Mouse (Mus musculus): ENCODE data around the gene Hcn1. TPM values are rescaled to one million over a fixed set of nuclear protein-coding genes. Genes with fewer than 3 reads are reported as not detected.

The Hcn1 gene
- polyA plus RNA-seq, 2 experiments from 2014 or later, result 0.04 TPM; not detected in 1

- ATAC-seq, result no peak
Observed at GRCm38 (mm10) chr13:117705997-117706396, 103.9 kb downstream of the Hcn1 start.

- ATAC-seq, result no peak
Observed at GRCm38 (mm10) chr13:117706496-117706895, 104.4 kb downstream of the Hcn1 start.

GRCm38 (mm10) chr13:117706986-117707738 is 105.0 kb downstream of the Hcn1 start:
- ATAC-seq, result no peak

- ATAC-seq, result no peak
Observed at GRCm38 (mm10) chr13:117710811-117711210, 108.7 kb downstream of the Hcn1 start.

GRCm38 (mm10) chr13:117722090-117722489 is 120.0 kb downstream of the Hcn1 start:
- no peak for ATAC-seq

- ATAC-seq, result no peak
Observed at GRCm38 (mm10) chr13:117724083-117724482, 122.0 kb downstream of the Hcn1 start.

GRCm38 (mm10) chr13:117728393-117728792 is 126.3 kb downstream of the Hcn1 start:
- ATAC-seq, result no peak

- no peak for ATAC-seq
Observed at GRCm38 (mm10) chr13:117732738-117733137, 130.6 kb downstream of the Hcn1 start.

- no peak for ATAC-seq
Observed at GRCm38 (mm10) chr13:117744451-117744850, 142.3 kb downstream of the Hcn1 start.

GRCm38 (mm10) chr13:117745173-117745572 is 143.1 kb downstream of the Hcn1 start:
- no peak for ATAC-seq

- ATAC-seq, result no peak
Observed at GRCm38 (mm10) chr13:117765487-117765886, 163.4 kb downstream of the Hcn1 start.

GRCm38 (mm10) chr13:117785376-117785775 is 183.3 kb downstream of the Hcn1 start:
- no peak for ATAC-seq

- no peak for ATAC-seq
Observed at GRCm38 (mm10) chr13:117792861-117793260, 190.7 kb downstream of the Hcn1 start.

- no peak for ATAC-seq
Observed at GRCm38 (mm10) chr13:117801061-117801460, 198.9 kb downstream of the Hcn1 start.

GRCm38 (mm10) chr13:117827628-117828027 is 225.5 kb downstream of the Hcn1 start:
- no peak for ATAC-seq

- ATAC-seq, result no peak
Observed at GRCm38 (mm10) chr13:117836658-117837057, 234.5 kb downstream of the Hcn1 start.

GRCm38 (mm10) chr13:117838264-117838663 is 236.1 kb downstream of the Hcn1 start:
- ATAC-seq, result no peak

- ATAC-seq, result no peak
Observed at GRCm38 (mm10) chr13:117842366-117842765, 240.2 kb downstream of the Hcn1 start.

GRCm38 (mm10) chr13:117847290-117847689 is 245.2 kb downstream of the Hcn1 start:
- ATAC-seq, result no peak

GRCm38 (mm10) chr13:117848757-117849156 is 246.6 kb downstream of the Hcn1 start:
- ATAC-seq, result no peak

- no peak for ATAC-seq
Observed at GRCm38 (mm10) chr13:117851954-117852710, 250.0 kb downstream of the Hcn1 start.

GRCm38 (mm10) chr13:117852711-117853051 is 250.6 kb downstream of the Hcn1 start:
- ATAC-seq, result no peak

GRCm38 (mm10) chr13:117858416-117858815 is 256.3 kb downstream of the Hcn1 start:
- ATAC-seq, result no peak

- no peak for ATAC-seq
Observed at GRCm38 (mm10) chr13:117877787-117878186, 275.7 kb downstream of the Hcn1 start.

Measured in activated CD4-positive, CD25-positive, alpha-beta regulatory T cell, adult 4 months (primary cell).